Mouse (Mus musculus) intestine, postnatal 0 days (tissue): Measurements from ENCODE around the gene Babam2. TPM values are rescaled to one million over a fixed set of nuclear protein-coding genes. Genes with fewer than 3 reads are reported as not detected.
"Not testable (repeated sequence)": the region's sequence is repeated elsewhere in the genome, so short reads cannot be mapped to it uniquely, and the experiment has no call there.

Experiments used
- ATAC-seq: fragments of 200-750 bp; cut with Nextera tagmentation; 2 replicates; pipeline ENCODE4 v1.8.0; 2017; ENCODE audit warnings: mild to moderate bottlenecking, moderate TSS enrichment, moderate library complexity
- H3K27ac ChIP-seq: fragments of 300-500 bp; sonication (generic); 2 replicates; pipeline ENCODE4 v1.5.1; 2014; ENCODE audit warnings: mild to moderate bottlenecking, low read depth, low read length, moderate library complexity
- H3K27me3 ChIP-seq: fragments of 300-500 bp; sonication (generic); replicated peaks from 2 replicates; pipeline ENCODE4 v1.6.1; 2014; ENCODE audit warnings: low read length, mixed read lengths; ENCODE audit not compliant: control insufficient read depth, insufficient read depth
- H3K36me3 ChIP-seq: fragments of 300-500 bp; sonication (generic); 2 replicates; pipeline ENCODE4 v1.6.1; 2014; ENCODE audit warnings: mild to moderate bottlenecking, moderate library complexity; ENCODE audit not compliant: control insufficient read depth, insufficient read depth
- H3K4me1 ChIP-seq: fragments of 300-500 bp; sonication (generic); replicated peaks from 2 replicates; pipeline ENCODE4 v1.6.1; 2014; ENCODE audit warnings: antibody characterized with exemption, low read length, mixed read lengths; ENCODE audit not compliant: control insufficient read depth, insufficient read depth
- H3K4me2 ChIP-seq: fragments of 300-500 bp; sonication (generic); replicated peaks from 2 replicates; pipeline ENCODE4 v1.6.1; 2014; ENCODE audit warnings: low read depth, mild to moderate bottlenecking, moderate library complexity
- H3K4me3 ChIP-seq: fragments of 300-500 bp; sonication (generic); 2 replicates; pipeline ENCODE4 v1.5.1; 2014; ENCODE audit warnings: low read depth, low read length
- H3K9ac ChIP-seq: fragments of 300-500 bp; sonication (generic); 2 replicates; pipeline ENCODE4 v1.6.1; 2014; ENCODE audit warnings: mild to moderate bottlenecking, low read depth, low read length
- H3K9me3 ChIP-seq: fragments of 300-500 bp; sonication (generic); 2 replicates; pipeline ENCODE4 v1.6.1; 2016; ENCODE audit warnings: mixed run types; ENCODE audit not compliant: control insufficient read depth
- CTCF ChIP-seq: sonication (generic); IDR thresholded peaks from 2 replicates; pipeline ENCODE4 v1.5.1; 2016; ENCODE audit warnings: low read depth, mild to moderate bottlenecking, control low read depth, antibody characterized with exemption, moderate library complexity
- WGBS: fragments of 180-500 bp; shearing (Covaris S2); extraction: QIAGEN DNeasy Blood & Tissue Kit; methylation state at CpG from one replicate; pipeline ENCODE4 v1.1.7; 2014; 5-methylcytosine and 5-hydroxymethylcytosine counted together
- polyA plus RNA-seq: library from polyadenylated mRNA; unstranded; fragments of >200 nt; fragmentation: Nextera tagmentation; extraction: Ambion mirVana; gene quantifications from 2 replicates; pipeline ENCODE4 v1.2.1, GENCODE M21; 2015

Babam2 gene
- polyA plus RNA-seq, 1 experiment from 2014 or later = 53.8 TPM

- Histone ChIP-seq H3K27me3 (no peaks in the 10 kb centered on the region), H3K4me3 (no peak overlapping the region), H3K4me1 (peaks cover 13% of the 10 kb centered on the region), H3K27ac (no peak overlapping the region), H3K36me3 (no peaks in the 10 kb centered on the region), H3K9me3 (no peaks in the 10 kb centered on the region), H3K9ac (no peak overlapping the region), H3K4me2 (no peak overlapping the region)
- WGBS = 76% methylated on average over 5 of the region's 5 CpGs
- TF ChIP-seq CTCF = no peak
- ATAC-seq = no peak
Observed at GRCm38 (mm10) chr5:31781624-31782023, 84.1 kb downstream of the Babam2 start.

- H3K4me3 ChIP-seq = no peak overlapping the region
- no peak overlapping the region for H3K27ac ChIP-seq
- no peak for ATAC-seq
- H3K4me2 ChIP-seq = no peak overlapping the region
- H3K4me1 ChIP-seq = peaks cover 13% of the 10 kb centered on the region; the same call in 1 of the 2 replicates
- TF ChIP-seq CTCF = no peak
- 70% methylated on average over 3 of the region's 3 CpGs for WGBS
- H3K27me3 ChIP-seq = no peaks in the 10 kb centered on the region
- H3K36me3 ChIP-seq = no peaks in the 10 kb centered on the region
- H3K9ac ChIP-seq = no peak overlapping the region
- no peaks in the 10 kb centered on the region for H3K9me3 ChIP-seq
Observed at GRCm38 (mm10) chr5:31787201-31787600, 89.7 kb downstream of the Babam2 start.

- H3K9ac ChIP-seq = no peak overlapping the region
- WGBS = 80% methylated on average over 3 of the region's 3 CpGs
- no peaks in the 10 kb centered on the region for H3K9me3 ChIP-seq
- H3K27ac ChIP-seq = no peak overlapping the region
- no peak overlapping the region for H3K4me2 ChIP-seq
- no peak overlapping the region for H3K4me3 ChIP-seq
- no peak for ATAC-seq
- H3K4me1 ChIP-seq = peaks cover 13% of the 10 kb centered on the region; the same call in 1 of the 2 replicates
- no peak for TF ChIP-seq CTCF
- H3K36me3 ChIP-seq = no peaks in the 10 kb centered on the region
- no peaks in the 10 kb centered on the region for H3K27me3 ChIP-seq
Observed at GRCm38 (mm10) chr5:31787622-31788021, 90.1 kb downstream of the Babam2 start.

GRCm38 (mm10) chr5:31792338-31792737, 94.9 kb downstream of the Babam2 start:
- Histone ChIP-seq H3K36me3 (no peaks in the 10 kb centered on the region), H3K27ac (no peak overlapping the region), H3K4me3 (no peak overlapping the region), H3K4me1 (no peaks in the 10 kb centered on the region), H3K4me2 (peak overlapping the region; percentile 41), H3K27me3 (no peaks in the 10 kb centered on the region), H3K9ac (no peak overlapping the region), H3K9me3 (no peaks in the 10 kb centered on the region)
- WGBS = 51% methylated on average over 6 of the region's 6 CpGs
- ATAC-seq = no peak
- TF ChIP-seq CTCF = no peak

- no peaks in the 10 kb centered on the region for H3K36me3 ChIP-seq
- 74% methylated on average over 8 of the region's 8 CpGs for WGBS
Observed at GRCm38 (mm10) chr5:31792863-31793262, 95.4 kb downstream of the Babam2 start.

GRCm38 (mm10) chr5:31795414-31795813, 97.9 kb downstream of the Babam2 start:
- H3K4me2 ChIP-seq = no peak overlapping the region
- no peaks in the 10 kb centered on the region for H3K9me3 ChIP-seq
- no peaks in the 10 kb centered on the region for H3K4me1 ChIP-seq
- no peak for ATAC-seq
- no peak overlapping the region for H3K4me3 ChIP-seq
- H3K9ac ChIP-seq = no peak overlapping the region
- TF ChIP-seq CTCF = no peak
- WGBS = 87% methylated on average over 3 of the region's 3 CpGs
- H3K27ac ChIP-seq = no peak overlapping the region
- no peaks in the 10 kb centered on the region for H3K27me3 ChIP-seq
- no peaks in the 10 kb centered on the region for H3K36me3 ChIP-seq

More at GRCm38 (mm10) chr5:31792863-31793262, 95.4 kb downstream of the Babam2 start:
- H3K4me1 ChIP-seq = no peaks in the 10 kb centered on the region
- no peaks in the 10 kb centered on the region for H3K9me3 ChIP-seq
- no peak overlapping the region for H3K9ac ChIP-seq
- no peak overlapping the region for H3K4me2 ChIP-seq
- TF ChIP-seq CTCF = no peak
- no peak overlapping the region for H3K4me3 ChIP-seq
- H3K27ac ChIP-seq = no peak overlapping the region
- no peak for ATAC-seq
- H3K27me3 ChIP-seq = no peaks in the 10 kb centered on the region

- ATAC-seq = no peak
- H3K4me1 ChIP-seq = no peaks in the 10 kb centered on the region
- no peak overlapping the region for H3K9ac ChIP-seq
- H3K27me3 ChIP-seq = no peaks in the 10 kb centered on the region
- no peak overlapping the region for H3K4me3 ChIP-seq
- no peaks in the 10 kb centered on the region for H3K9me3 ChIP-seq
- H3K36me3 ChIP-seq = no peaks in the 10 kb centered on the region
- no peak overlapping the region for H3K27ac ChIP-seq
- H3K4me2 ChIP-seq = no peak overlapping the region
- TF ChIP-seq CTCF = no peak
Observed at GRCm38 (mm10) chr5:31796979-31797378, 99.5 kb downstream of the Babam2 start.

GRCm38 (mm10) chr5:31804211-31804610, 106.7 kb downstream of the Babam2 start:
- H3K9me3 ChIP-seq, H3K27me3 ChIP-seq, ATAC-seq, H3K4me2 ChIP-seq, H3K36me3 ChIP-seq, H3K4me3 ChIP-seq, H3K27ac ChIP-seq, H3K4me1 ChIP-seq, H3K9ac ChIP-seq: not testable (repeated sequence)
- WGBS = 65% methylated on average over 8 of the region's 8 CpGs
